Mouse (Mus musculus) spleen, embryonic (tissue): ENCODE measurements around the gene Ldhc.

Experiments used
- CTCF ChIA-PET: fragments of 350-600 bp; sonication (Branson Sonifier 250); formaldehyde crosslinking; loops from one replicate; lab custom pipeline; 2022; lab: Charles Lee

Ldhc gene

DNA sequence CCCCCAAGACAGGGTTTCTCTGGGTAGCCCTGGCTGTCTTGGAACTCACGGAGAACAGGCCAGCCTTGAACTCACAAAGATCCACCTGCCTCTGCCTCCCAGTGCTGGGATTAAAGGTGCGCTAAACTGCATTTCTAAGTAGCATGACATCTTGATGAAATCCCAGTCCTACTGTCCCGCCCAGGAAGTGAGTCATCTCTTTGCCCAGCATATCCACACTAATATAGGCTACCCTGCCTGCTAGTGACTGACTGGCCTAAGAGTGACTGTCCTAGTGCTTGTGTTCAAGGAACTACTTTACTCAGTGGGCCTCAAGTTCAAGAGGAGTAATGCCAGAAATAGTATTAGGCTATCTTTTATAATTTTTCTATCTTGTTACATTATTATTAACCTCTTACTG lies 55.4 kb downstream of the Ldhc start:
- CTCF ChIA-PET: no interaction called here

DNA sequence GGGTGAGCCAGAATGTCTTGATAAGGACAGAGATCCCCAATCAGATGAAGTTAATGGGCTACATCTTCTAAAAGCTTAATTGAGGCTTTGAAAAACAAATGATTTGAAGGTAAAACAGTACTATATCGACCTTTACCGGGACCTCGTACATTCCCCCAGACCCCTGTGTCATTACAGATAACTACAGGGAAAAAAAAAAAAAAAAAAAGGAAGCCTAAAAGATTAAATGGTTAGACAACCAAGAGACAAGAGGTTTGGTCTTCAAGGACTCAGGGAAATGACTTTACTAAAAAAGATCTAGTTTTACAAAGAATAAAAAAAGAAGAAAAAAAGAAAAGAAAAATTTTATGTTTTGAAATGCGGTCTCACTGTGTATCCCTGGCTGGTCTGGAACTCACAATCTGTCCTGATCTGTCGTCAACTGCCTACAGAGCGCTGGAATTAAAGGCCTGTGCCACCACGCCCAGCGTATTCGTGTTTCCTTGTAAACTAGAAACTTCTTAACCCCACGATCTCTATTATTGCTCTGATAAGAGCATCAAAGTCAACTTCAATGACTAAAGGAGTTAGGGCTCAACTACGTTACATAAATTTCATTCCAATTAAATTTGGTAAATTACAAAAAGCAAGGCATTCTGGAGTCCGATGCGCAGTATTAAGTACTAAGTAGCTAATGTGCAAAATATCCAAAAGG lies 57.8 kb downstream of the Ldhc start:
- CTCF ChIA-PET: interaction anchor here (0.6 kb wide), 1 partner anchor 87 kb away, joined by 4 read pairs; no protein-coding TSS in a partner anchor

DNA sequence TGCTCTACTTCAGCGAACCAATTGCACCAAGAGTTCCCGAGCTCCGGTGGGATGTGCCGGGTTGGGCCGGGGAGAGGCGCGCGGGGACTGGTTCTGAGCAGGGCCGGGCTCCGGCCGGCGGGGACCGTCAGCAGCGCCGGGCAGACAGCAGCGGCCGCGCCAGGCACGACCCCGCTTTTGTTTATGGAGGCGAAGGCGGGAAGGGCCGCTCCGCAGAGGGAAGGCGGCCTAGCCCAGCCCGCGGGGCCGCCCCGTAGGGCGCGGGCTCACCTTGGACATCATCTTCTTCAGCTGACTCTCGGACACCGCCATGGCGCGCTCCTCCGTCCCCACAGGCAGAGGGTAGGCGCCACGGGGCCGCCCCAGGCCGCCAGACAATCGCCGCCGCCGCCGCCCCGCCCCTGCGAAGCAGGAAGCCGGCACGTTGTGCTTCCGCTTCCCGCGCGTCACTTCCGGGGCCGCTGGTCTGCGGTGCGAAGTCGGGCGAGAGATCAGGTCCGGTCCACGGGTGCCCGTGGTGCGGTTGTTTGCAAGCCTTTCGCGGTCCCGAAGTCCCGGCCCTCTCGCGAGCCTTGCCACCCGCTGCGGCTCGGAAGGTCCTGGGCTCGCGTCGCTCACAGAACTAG lies 58.7 kb downstream of the Ldhc start, which contains the start of gene Tsg101:
Tsg101 (minus strand) TSS at position 419 of the 626 bp plus-strand sequence.
- CTCF ChIA-PET: interaction anchor here (0.6 kb wide), 1 partner anchor 86 kb away, joined by 4 read pairs; no protein-coding TSS in a partner anchor

DNA sequence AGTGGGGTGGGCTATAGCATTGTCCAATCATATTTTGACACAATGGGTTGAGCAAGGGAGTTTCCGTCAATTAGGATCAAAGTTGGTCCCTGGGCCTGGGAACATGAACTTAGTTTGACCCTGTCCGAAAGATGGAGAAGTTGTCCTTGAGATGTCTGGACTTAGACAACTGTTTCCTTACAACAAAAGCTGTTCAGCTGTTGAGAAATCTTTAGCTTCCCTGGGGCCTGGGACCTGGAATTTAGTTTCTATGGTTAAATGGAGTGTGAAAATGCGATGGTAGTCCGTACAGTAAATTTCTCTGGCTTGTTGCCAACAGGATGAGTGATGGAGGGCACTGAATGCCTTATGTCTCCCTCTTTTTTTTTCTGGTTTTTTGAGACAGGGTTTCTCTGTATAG lies 61.1 kb downstream of the Ldhc start:
- CTCF ChIA-PET: interaction anchor here (0.6 kb wide), 1 partner anchor 137 kb away, joined by 4 read pairs; no protein-coding TSS in a partner anchor
